ENCODE assay signal across 17 mouse cellular contexts in the genomic region with DNA sequence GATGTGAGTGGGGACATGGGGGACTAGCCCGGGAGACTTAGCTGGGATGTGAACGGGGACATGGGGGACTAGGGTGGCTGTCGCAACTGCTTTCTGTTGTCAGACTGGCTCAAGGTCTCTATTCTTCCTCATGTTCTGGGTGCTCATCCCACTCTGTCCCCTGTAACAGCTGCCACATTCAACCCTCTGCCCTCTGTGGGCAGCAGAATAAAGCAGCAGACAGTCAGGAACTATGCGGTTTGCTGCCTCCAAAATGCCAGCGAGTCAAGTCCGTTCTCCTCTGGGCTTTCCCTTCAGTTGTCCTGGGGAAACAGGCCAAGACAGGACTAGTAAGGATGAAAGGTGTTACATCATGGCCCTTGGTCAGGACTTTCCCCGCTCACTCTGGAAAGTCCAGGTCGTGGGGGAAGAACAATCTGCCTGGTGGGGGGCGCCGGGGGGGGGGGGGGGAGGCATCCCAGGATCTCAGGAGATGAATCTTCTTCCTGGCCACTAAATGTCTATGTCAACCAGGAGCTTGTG.
"Had no signal": no experiment of that assay in that cellular context is flagged by ENCODE, and none has a peak within 500 bp of the region (broad histone marks: within the 10 kb centered on the region; RNA-seq: fewer than 3 reads in every experiment).

No protein-coding gene starts in this region.

- H3K4me2 ChIP-seq: limb, embryonic 13.5 days; lung, embryonic 14.5 days; neural tube, embryonic 12.5 days had no signal

- H3K9me3 ChIP-seq: limb, embryonic 13.5 days; liver, embryonic 12.5 days; midbrain, embryonic 10.5 days; neural tube, embryonic 12.5 days had no signal

- H3K9ac ChIP-seq: limb, embryonic 13.5 days; liver, embryonic 12.5 days; lung, embryonic 14.5 days; neural tube, embryonic 12.5 days had no signal

- H3K27ac ChIP-seq: limb, embryonic 13.5 days; midbrain, embryonic 10.5 days; neural tube, embryonic 12.5 days; stomach, postnatal 0 days had no signal

- H3K4me1 ChIP-seq: limb, embryonic 13.5 days; midbrain, embryonic 10.5 days; neural tube, embryonic 12.5 days had no signal

- DNase-seq: kidney, adult 11 months; kidney, postnatal 10 days; layer of hippocampus, postnatal 36 days; lung, embryonic 14.5 days; lung, postnatal 10 days; lung, postnatal 4 days; midbrain, embryonic 14.5 days; right cerebral cortex, adult 18-20 months; right cerebral cortex, postnatal 25 days; thymus, adult 18-20 months; thymus, postnatal 14 days had no signal

- H3K4me3 ChIP-seq: limb, embryonic 13.5 days; liver, embryonic 12.5 days; midbrain, embryonic 10.5 days; myocyte; neural tube, embryonic 12.5 days had no signal

- H3K27me3 ChIP-seq: limb, embryonic 13.5 days; liver, embryonic 12.5 days; neural tube, embryonic 12.5 days had no signal
